Mouse (Mus musculus): ENCODE data around the gene Tgfbr1. TPM values are rescaled to one million over a fixed set of nuclear protein-coding genes. Genes with fewer than 3 reads are reported as not detected.

The Tgfbr1 gene
- polyA plus RNA-seq, 2 experiments = 35.1 to 43.0 TPM

- Histone ChIP-seq H3K27me3 (ENCODE audit: control insufficient read depth, insufficient read depth, low read length) (no peaks in the 10 kb centered on the region), H3K36me3 (ENCODE audit: control insufficient read depth, insufficient read depth, low read length) (no peaks in the 10 kb centered on the region), H3K4me3 (replicated peaks; ENCODE audit: low read length) (no peak overlapping the region), H3K9me3 (ENCODE audit: control insufficient read depth, low read length) (no peaks in the 10 kb centered on the region), H3K9ac (ENCODE audit: low read depth, low read length, severe bottlenecking) (no peak overlapping the region), H3K4me2 (replicated peaks; ENCODE audit: low read depth, low read length, severe bottlenecking) (no peak overlapping the region), H3K27ac (replicated peaks; ENCODE audit: low read depth, low read length) (no peak overlapping the region), H3K4me1 (ENCODE audit: control insufficient read depth, insufficient read depth, low read length) (no peaks in the 10 kb centered on the region; the same call in 1 of the 2 replicates)
- ATAC-seq (ENCODE audit: low FRiP score, low read depth) (no peak), DNase-seq (ENCODE audit: low spot score) (no peak)
- no peak for TF ChIP-seq POLR2A (IDR thresholded peaks at IDR 0.05; ENCODE audit: borderline replicate concordance, extremely low read depth, insufficient read depth, insufficient read length)
- WGBS = 56% methylated on average over 3 of the region's 3 CpGs
Measured at GRCm38 (mm10) chr4:47422194-47422593, 69.2 kb downstream of the Tgfbr1 start.

DNA sequence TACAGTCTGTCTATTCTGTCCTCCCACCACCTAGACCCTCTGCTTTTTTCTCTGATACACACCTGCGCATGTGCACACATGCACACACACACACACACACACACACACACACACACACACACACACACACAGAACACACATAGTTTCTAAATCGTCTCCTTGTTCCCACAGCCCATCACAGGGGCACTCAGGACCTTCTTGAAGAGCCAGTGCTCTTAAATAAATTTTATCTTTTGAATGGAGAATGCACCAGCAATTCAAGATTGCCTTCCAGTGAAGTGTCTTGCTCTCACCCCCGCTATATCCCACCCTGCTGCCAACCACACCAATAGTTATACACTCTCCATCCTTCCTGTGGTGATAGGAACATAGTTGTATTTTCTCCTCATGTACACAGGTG, 69.9 kb downstream of the Tgfbr1 start:
- H3K9me3 ChIP-seq (ENCODE audit: control insufficient read depth, low read length) = no peaks in the 10 kb centered on the region
- DNase-seq (ENCODE audit: low spot score) (no peak), ATAC-seq (ENCODE audit: low FRiP score, low read depth) (no peak)
- TF ChIP-seq POLR2A (IDR thresholded peaks at IDR 0.05; ENCODE audit: borderline replicate concordance, extremely low read depth, insufficient read depth, insufficient read length) = no peak
- no peak overlapping the region for H3K4me3 ChIP-seq (replicated peaks; ENCODE audit: low read length)
- H3K36me3 ChIP-seq (ENCODE audit: control insufficient read depth, insufficient read depth, low read length) = no peaks in the 10 kb centered on the region
- H3K4me1 ChIP-seq (ENCODE audit: control insufficient read depth, insufficient read depth, low read length) = no peaks in the 10 kb centered on the region; the same call in 1 of the 2 replicates
- 81% methylated on average over 3 of the region's 3 CpGs for WGBS
- H3K27ac ChIP-seq (replicated peaks; ENCODE audit: low read depth, low read length) = no peak overlapping the region
- H3K27me3 ChIP-seq (ENCODE audit: control insufficient read depth, insufficient read depth, low read length) = no peaks in the 10 kb centered on the region
- no peak overlapping the region for H3K4me2 ChIP-seq (replicated peaks; ENCODE audit: low read depth, low read length, severe bottlenecking)
- H3K9ac ChIP-seq (ENCODE audit: low read depth, low read length, severe bottlenecking) = no peak overlapping the region

- Histone ChIP-seq H3K27me3 (ENCODE audit: control insufficient read depth, insufficient read depth, low read length) (no peaks in the 10 kb centered on the region), H3K4me2 (replicated peaks; ENCODE audit: low read depth, low read length, severe bottlenecking) (no peak overlapping the region), H3K27ac (replicated peaks; ENCODE audit: low read depth, low read length) (no peak overlapping the region), H3K36me3 (ENCODE audit: control insufficient read depth, insufficient read depth, low read length) (no peaks in the 10 kb centered on the region), H3K9me3 (ENCODE audit: control insufficient read depth, low read length) (no peaks in the 10 kb centered on the region), H3K9ac (ENCODE audit: low read depth, low read length, severe bottlenecking) (no peak overlapping the region), H3K4me3 (replicated peaks; ENCODE audit: low read length) (no peak overlapping the region), H3K4me1 (ENCODE audit: control insufficient read depth, insufficient read depth, low read length) (no peaks in the 10 kb centered on the region; the same call in 1 of the 2 replicates)
- no peak for TF ChIP-seq POLR2A (IDR thresholded peaks at IDR 0.05; ENCODE audit: borderline replicate concordance, extremely low read depth, insufficient read depth, insufficient read length)
- WGBS = 2% methylated on average over 2 of the region's 2 CpGs
- ATAC-seq (ENCODE audit: low FRiP score, low read depth) (no peak), DNase-seq (ENCODE audit: low spot score) (no peak)
Measured at GRCm38 (mm10) chr4:47424376-47424775, 71.4 kb downstream of the Tgfbr1 start.

DNA sequence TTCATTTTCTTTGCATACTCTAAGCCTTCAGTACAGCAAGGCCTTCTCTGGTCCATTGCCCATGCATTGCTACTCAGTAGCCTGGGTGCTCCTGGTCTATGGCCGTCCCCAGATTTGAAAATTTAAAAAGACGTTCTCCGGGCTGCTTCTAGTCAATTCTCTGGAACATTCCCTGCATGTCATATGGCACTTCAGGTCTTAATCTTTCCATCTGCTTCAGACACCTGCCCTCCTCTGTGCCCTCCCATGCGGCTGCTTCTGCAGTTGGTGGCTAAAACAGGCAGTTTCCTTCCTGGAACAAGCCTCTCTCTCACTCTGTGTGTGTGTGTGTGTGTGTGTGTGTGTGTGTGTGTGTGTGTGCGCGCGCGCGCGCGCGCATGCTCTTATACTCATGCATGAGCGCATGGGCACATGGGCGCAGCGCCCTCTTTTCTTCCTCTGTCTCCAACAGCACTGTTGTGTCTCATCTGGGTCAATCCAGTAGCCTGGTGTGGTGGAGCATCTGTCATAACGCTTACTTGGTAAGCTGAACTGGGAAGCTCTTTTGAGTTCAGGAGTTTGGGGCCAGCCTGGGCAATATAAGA, 72.3 kb downstream of the Tgfbr1 start:
- Histone ChIP-seq H3K4me1 (ENCODE audit: control insufficient read depth, insufficient read depth, low read length) (no peaks in the 10 kb centered on the region; the same call in 1 of the 2 replicates), H3K9me3 (ENCODE audit: control insufficient read depth, low read length) (no peaks in the 10 kb centered on the region), H3K4me3 (replicated peaks; ENCODE audit: low read length) (no peak overlapping the region), H3K9ac (ENCODE audit: low read depth, low read length, severe bottlenecking) (no peak overlapping the region), H3K4me2 (replicated peaks; ENCODE audit: low read depth, low read length, severe bottlenecking) (no peak overlapping the region), H3K27ac (replicated peaks; ENCODE audit: low read depth, low read length) (no peak overlapping the region), H3K36me3 (ENCODE audit: control insufficient read depth, insufficient read depth, low read length) (no peaks in the 10 kb centered on the region), H3K27me3 (ENCODE audit: control insufficient read depth, insufficient read depth, low read length) (no peaks in the 10 kb centered on the region)
- WGBS = 83% methylated on average over 16 of the region's 16 CpGs
- TF ChIP-seq POLR2A (IDR thresholded peaks at IDR 0.05; ENCODE audit: borderline replicate concordance, extremely low read depth, insufficient read depth, insufficient read length) = no peak
- DNase-seq (ENCODE audit: low spot score) = no peak
- no peak for ATAC-seq (ENCODE audit: low FRiP score, low read depth)

DNA sequence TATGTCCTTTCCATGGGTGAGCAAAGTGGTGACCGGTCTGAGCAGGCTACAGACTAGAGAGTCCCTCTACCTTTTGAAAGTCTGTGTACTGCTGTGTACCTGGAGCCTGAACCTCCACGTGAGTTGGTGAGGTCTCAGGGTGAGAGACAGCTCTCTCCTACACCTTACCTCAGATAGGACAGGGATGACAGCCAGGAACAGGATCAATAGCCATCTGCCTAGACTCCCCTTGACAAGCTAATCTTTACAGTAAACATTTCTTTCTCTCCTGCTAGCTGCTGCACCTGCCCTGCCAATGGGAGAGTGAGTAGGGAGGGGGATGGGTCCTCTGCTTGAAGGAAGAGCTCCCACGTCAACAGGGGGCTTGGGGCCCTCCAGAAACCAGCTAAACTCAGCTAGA, 74.6 kb downstream of the Tgfbr1 start:
- WGBS = 57% methylated on average over 3 of the region's 3 CpGs

More for the DNA sequence above, 74.6 kb downstream of the Tgfbr1 start:
- H3K27ac ChIP-seq (replicated peaks; ENCODE audit: low read depth, low read length) = no peak overlapping the region
- TF ChIP-seq POLR2A (IDR thresholded peaks at IDR 0.05; ENCODE audit: borderline replicate concordance, extremely low read depth, insufficient read depth, insufficient read length) = no peak
- no peak overlapping the region for H3K4me3 ChIP-seq (replicated peaks; ENCODE audit: low read length)
- no peak overlapping the region for H3K9ac ChIP-seq (ENCODE audit: low read depth, low read length, severe bottlenecking)
- no peak overlapping the region for H3K4me2 ChIP-seq (replicated peaks; ENCODE audit: low read depth, low read length, severe bottlenecking)
- ATAC-seq (ENCODE audit: low FRiP score, low read depth) (no peak), DNase-seq (ENCODE audit: low spot score) (no peak)
- no peaks in the 10 kb centered on the region for H3K36me3 ChIP-seq (ENCODE audit: control insufficient read depth, insufficient read depth, low read length)
- H3K9me3 ChIP-seq (ENCODE audit: control insufficient read depth, low read length) = no peaks in the 10 kb centered on the region
- H3K27me3 ChIP-seq (ENCODE audit: control insufficient read depth, insufficient read depth, low read length) = no peaks in the 10 kb centered on the region
- no peaks in the 10 kb centered on the region; the same call in 1 of the 2 replicates for H3K4me1 ChIP-seq (ENCODE audit: control insufficient read depth, insufficient read depth, low read length)

All from limb, embryonic 14.5 days (tissue).